Mouse (Mus musculus) lung, embryonic 16.5 days (tissue): Measurements from ENCODE around the gene Agpat4. TPM values are rescaled to one million over a fixed set of nuclear protein-coding genes. Genes with fewer than 3 reads are reported as not detected.
A peak's percentile ranks its signal among the peaks of the same experiment; 100 is the strongest.
"Not testable (repeated sequence)": the region's sequence is repeated elsewhere in the genome, so short reads cannot be mapped to it uniquely, and the experiment has no call there.

ENCODE experiments used
- ATAC-seq: fragments of 200-750 bp; cut with Nextera tagmentation; 2 replicates; pipeline ENCODE4 v1.8.0; 2017; ENCODE audit warnings: low read depth, mild to moderate bottlenecking, moderate library complexity
- H3K27ac ChIP-seq: fragments of 300-500 bp; sonication (generic); 2 replicates; pipeline ENCODE4 v1.5.1; 2014; ENCODE audit warnings: mild to moderate bottlenecking, control low read depth, low read length
- H3K27me3 ChIP-seq: fragments of 300-500 bp; sonication (generic); 2 replicates; pipeline ENCODE4 v1.6.1; 2014; ENCODE audit warnings: low read depth, low read length, mixed read lengths; ENCODE audit not compliant: control insufficient read depth, insufficient read depth
- H3K36me3 ChIP-seq: fragments of 300-500 bp; sonication (generic); 2 replicates; pipeline ENCODE4 v1.6.1; 2014; ENCODE audit warnings: low read length; ENCODE audit not compliant: control insufficient read depth, insufficient read depth
- H3K4me1 ChIP-seq: fragments of 300-500 bp; sonication (generic); replicated peaks from 2 replicates; pipeline ENCODE4 v1.6.1; 2014; ENCODE audit warnings: low read length, mixed read lengths; ENCODE audit not compliant: control insufficient read depth, insufficient read depth
- H3K4me2 ChIP-seq: fragments of 300-500 bp; sonication (generic); 2 replicates; pipeline ENCODE4 v1.6.1; 2014; ENCODE audit warnings: low read depth, low read length, control low read depth
- H3K4me3 ChIP-seq: fragments of 300-500 bp; sonication (generic); 2 replicates; pipeline ENCODE4 v1.5.1; 2014; ENCODE audit warnings: mild to moderate bottlenecking, low read length, control low read depth
- H3K9ac ChIP-seq: fragments of 300-500 bp; sonication (generic); 2 replicates; pipeline ENCODE4 v1.6.1; 2014; ENCODE audit warnings: low read length, control low read depth
- H3K9me3 ChIP-seq: fragments of 300-500 bp; sonication (generic); 2 replicates; pipeline ENCODE4 v1.6.1; 2016; ENCODE audit warnings: low read length; ENCODE audit not compliant: control insufficient read depth
- WGBS: fragments of 180-500 bp; shearing (Covaris S2); extraction: QIAGEN DNeasy Blood & Tissue Kit; methylation state at CpG from one replicate; pipeline ENCODE4 v1.1.7; 2014; 5-methylcytosine and 5-hydroxymethylcytosine counted together
- polyA plus RNA-seq: library from polyadenylated mRNA; unstranded; fragments of >200 nt; fragmentation: Nextera tagmentation; extraction: Ambion mirVana; gene quantifications from 2 replicates; pipeline ENCODE4 v1.2.1, GENCODE M21; 2015

The Agpat4 gene
- polyA plus RNA-seq, 1 experiment from 2014 or later = 39.6 TPM

- Histone ChIP-seq H3K27ac (peak overlapping the region; percentile 91), H3K36me3 (no peaks in the 10 kb centered on the region), H3K4me3 (peak overlapping the region; percentile 65), H3K4me2 (peak overlapping the region; percentile 97), H3K4me1 (peaks cover 16% of the 10 kb centered on the region), H3K9me3 (no peaks in the 10 kb centered on the region), H3K27me3 (no peaks in the 10 kb centered on the region), H3K9ac (peak overlapping the region; percentile 78)
- ATAC-seq = peak; percentile 96
- WGBS = 0% methylated on average over 30 of the region's 30 CpGs
These were observed 580 bp downstream of the Agpat4 start for GRCm38 (mm10) chr17:12118926-12119641.

GRCm38 (mm10) chr17:12119675-12120074 is 1.2 kb downstream of the Agpat4 start:
- peaks cover 1% of the 10 kb centered on the region; the same call in 1 of the 2 replicates for H3K36me3 ChIP-seq
- H3K9me3 ChIP-seq = no peaks in the 10 kb centered on the region
- peak; percentile 30; the same call in 1 of the 2 replicates for ATAC-seq
- 0% methylated on average over 12 of the region's 12 CpGs for WGBS
- peak overlapping the region; percentile 91 for H3K27ac ChIP-seq
- H3K4me1 ChIP-seq = peaks cover 17% of the 10 kb centered on the region
- peak overlapping the region; percentile 97 for H3K4me2 ChIP-seq
- H3K9ac ChIP-seq = peak overlapping the region; percentile 78
- H3K27me3 ChIP-seq = no peaks in the 10 kb centered on the region
- H3K4me3 ChIP-seq = peak overlapping the region; percentile 65

- 28% methylated on average over 5 of the region's 5 CpGs for WGBS
- H3K9ac ChIP-seq = peak overlapping the region; percentile 54
- H3K36me3 ChIP-seq = peaks cover 6% of the 10 kb centered on the region
- peak overlapping the region; percentile 65 for H3K4me3 ChIP-seq
- no peak for ATAC-seq
- no peak overlapping the region for H3K27ac ChIP-seq
- H3K9me3 ChIP-seq = no peaks in the 10 kb centered on the region
- H3K4me2 ChIP-seq = peak overlapping the region; percentile 97
- H3K4me1 ChIP-seq = peaks cover 17% of the 10 kb centered on the region
- H3K27me3 ChIP-seq = no peaks in the 10 kb centered on the region
These were observed 1.8 kb downstream of the Agpat4 start for GRCm38 (mm10) chr17:12120268-12120667.

GRCm38 (mm10) chr17:12121226-12121794 is 2.8 kb downstream of the Agpat4 start:
- no peak for ATAC-seq
- H3K27me3 ChIP-seq = no peaks in the 10 kb centered on the region
- no peak overlapping the region for H3K4me2 ChIP-seq
- H3K27ac ChIP-seq = no peak overlapping the region
- peaks cover 17% of the 10 kb centered on the region for H3K4me1 ChIP-seq
- peaks cover 8% of the 10 kb centered on the region for H3K36me3 ChIP-seq
- no peak overlapping the region for H3K9ac ChIP-seq
- no peaks in the 10 kb centered on the region for H3K9me3 ChIP-seq
- WGBS = 83% methylated on average over 7 of the region's 7 CpGs
- H3K4me3 ChIP-seq = no peak overlapping the region

GRCm38 (mm10) chr17:12122262-12122661 is 3.8 kb downstream of the Agpat4 start:
- 82% methylated on average over 9 of the region's 9 CpGs for WGBS
- H3K36me3 ChIP-seq, H3K9me3 ChIP-seq, ATAC-seq, H3K9ac ChIP-seq, H3K27me3 ChIP-seq, H3K4me2 ChIP-seq, H3K27ac ChIP-seq, H3K4me3 ChIP-seq: not testable (repeated sequence)
- peaks cover 17% of the 10 kb centered on the region for H3K4me1 ChIP-seq

GRCm38 (mm10) chr17:12123168-12123567 is 4.7 kb downstream of the Agpat4 start:
- no peak for ATAC-seq
- Histone ChIP-seq H3K27me3 (no peaks in the 10 kb centered on the region), H3K4me1 (peaks cover 15% of the 10 kb centered on the region), H3K27ac (no peak overlapping the region), H3K9me3 (no peaks in the 10 kb centered on the region), H3K36me3 (peaks cover 8% of the 10 kb centered on the region), H3K4me2 (no peak overlapping the region), H3K9ac (no peak overlapping the region), H3K4me3 (no peak overlapping the region)
- 69% methylated on average over 3 of the region's 3 CpGs for WGBS

GRCm38 (mm10) chr17:12127056-12127455 is 8.6 kb downstream of the Agpat4 start:
- WGBS = 64% methylated on average over 4 of the region's 4 CpGs
- Histone ChIP-seq H3K4me2 (no peak overlapping the region), H3K4me3 (no peak overlapping the region), H3K27me3 (no peaks in the 10 kb centered on the region), H3K36me3 (peaks cover 10% of the 10 kb centered on the region), H3K4me1 (peaks cover 6% of the 10 kb centered on the region; the same call in 1 of the 2 replicates), H3K27ac (0 out of 2 replicates have a peak overlapping the region, but pooled peaks have one; percentile 1), H3K9ac (no peak overlapping the region), H3K9me3 (no peaks in the 10 kb centered on the region)
- ATAC-seq = peak; percentile 59

GRCm38 (mm10) chr17:12128976-12129375 is 10.5 kb downstream of the Agpat4 start:
- no peak for ATAC-seq
- Histone ChIP-seq H3K4me1 (peaks cover 2% of the 10 kb centered on the region; the same call in 1 of the 2 replicates), H3K9me3 (no peaks in the 10 kb centered on the region), H3K36me3 (peaks cover 10% of the 10 kb centered on the region), H3K9ac (no peak overlapping the region), H3K27me3 (no peaks in the 10 kb centered on the region), H3K27ac (no peak overlapping the region), H3K4me3 (no peak overlapping the region), H3K4me2 (no peak overlapping the region)
- WGBS = 73% methylated on average over 2 of the region's 2 CpGs

GRCm38 (mm10) chr17:12131171-12131570 is 12.7 kb downstream of the Agpat4 start:
- Histone ChIP-seq H3K4me3 (no peak overlapping the region), H3K4me1 (no peaks in the 10 kb centered on the region), H3K4me2 (no peak overlapping the region), H3K27ac (no peak overlapping the region), H3K9ac (no peak overlapping the region), H3K36me3 (peaks cover 2% of the 10 kb centered on the region; the same call in 1 of the 2 replicates), H3K27me3 (no peaks in the 10 kb centered on the region), H3K9me3 (no peaks in the 10 kb centered on the region)
- ATAC-seq = peak; percentile 48; the same call in 1 of the 2 replicates
- WGBS = 65% methylated on average over 5 of the region's 5 CpGs
